Mouse (Mus musculus) ES-E14 (cell line): ENCODE data around the gene Neurl4.

Experiments
- CHD2 ChIP-seq: IDR thresholded peaks from 2 replicates; pipeline ENCODE4 v1.6.1; 2014; ENCODE audit warnings: mild to moderate bottlenecking, low read depth, low read length, inconsistent platforms
- MAFK ChIP-seq: IDR thresholded peaks from 2 replicates; pipeline ENCODE4 v1.6.1; 2014; ENCODE audit warnings: mild to moderate bottlenecking, low read depth, low read length, inconsistent platforms; ENCODE audit not compliant: insufficient read depth
- ZC3H11A ChIP-seq: IDR thresholded peaks from 2 replicates; pipeline ENCODE4 v1.6.1; 2012; ENCODE audit warnings: low read depth, mild to moderate bottlenecking, inconsistent platforms, low read length, borderline replicate concordance
- ZNF384 ChIP-seq: IDR thresholded peaks from 2 replicates; pipeline ENCODE4 v1.6.1; 2012; ENCODE audit warnings: low read depth, low read length, inconsistent platforms

DNA sequence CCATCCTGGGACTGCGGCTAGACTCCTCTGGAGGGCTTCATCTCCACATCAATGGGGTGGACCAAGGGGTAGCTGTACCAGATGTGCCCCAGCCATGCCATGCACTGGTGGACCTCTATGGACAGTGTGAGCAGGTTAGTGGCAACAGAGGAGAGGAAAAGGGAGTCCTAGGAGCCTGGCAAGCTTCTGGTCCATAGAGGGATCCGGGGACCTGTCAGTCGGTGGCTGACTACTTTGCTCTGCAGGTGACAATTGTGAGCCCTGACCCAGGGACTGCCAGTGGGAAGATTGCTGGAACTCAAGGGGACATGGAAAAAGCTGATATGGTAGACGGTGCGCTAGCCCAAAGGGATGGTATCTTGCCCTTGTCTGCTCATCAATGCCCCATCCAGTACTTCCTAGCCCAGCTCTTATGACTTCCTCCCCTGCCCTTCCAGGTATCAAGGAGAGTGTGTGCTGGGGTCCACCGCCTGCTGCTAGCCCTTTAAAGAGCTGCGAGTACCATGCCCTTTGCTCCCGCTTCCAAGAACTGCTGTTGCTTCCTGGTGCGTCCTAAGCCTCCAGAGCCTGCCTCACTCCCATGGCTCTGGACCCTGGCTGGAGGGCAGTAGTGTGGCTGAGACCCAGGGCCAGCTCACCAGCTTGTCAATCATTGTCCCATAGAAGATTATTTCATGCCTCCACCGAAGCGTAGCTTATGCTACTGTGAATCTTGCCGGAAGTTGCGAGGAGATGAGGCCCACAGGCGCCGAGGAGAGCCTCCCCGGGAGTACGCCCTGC, 10.1 kb downstream of the Neurl4 start:
- no peak for TF ChIP-seq CHD2
- no peak for TF ChIP-seq ZNF384
- no peak for TF ChIP-seq ZC3H11A
- TF ChIP-seq MAFK, result no peak
